Mouse (Mus musculus): ENCODE data around the gene Gnao1. TPM values are rescaled to one million over a fixed set of nuclear protein-coding genes. Genes with fewer than 3 reads are reported as not detected.

Gnao1 gene
- polyA plus RNA-seq, 1 experiment, result 37.5 TPM

- H3K27ac ChIP-seq (replicated peaks; ENCODE audit: low read depth, low read length), result no peak overlapping the region
- H3K4me3 ChIP-seq (ENCODE audit: insufficient read depth, low read depth, low read length), result peak overlapping the region; percentile 33; the same call in 1 of the 2 replicates
- peaks cover 5% of the 10 kb centered on the region for H3K4me1 ChIP-seq (ENCODE audit: control insufficient read depth, insufficient read depth, insufficient read length, low read length)
Measured at GRCm38 (mm10) chr8:94010101-94010705, 200.4 kb downstream of the Gnao1 start.

- H3K4me1 ChIP-seq (ENCODE audit: control insufficient read depth, insufficient read depth, insufficient read length, low read length), result peaks cover 5% of the 10 kb centered on the region
Measured at GRCm38 (mm10) chr8:94011076-94012012, 201.6 kb downstream of the Gnao1 start.

GRCm38 (mm10) chr8:94012013-94012951, 202.5 kb downstream of the Gnao1 start, which contains the start of gene Amfr:
Gene Amfr, minus strand, starts transcription at chr8:94012842.
- H3K4me3 ChIP-seq (ENCODE audit: insufficient read depth, low read depth, low read length), result peak within 1 kb of the TSS; percentile 99
- peak within 1 kb of the TSS; percentile 79 for H3K27ac ChIP-seq (replicated peaks; ENCODE audit: low read depth, low read length)
- peaks cover 5% of the 10 kb centered on the region for H3K4me1 ChIP-seq (ENCODE audit: control insufficient read depth, insufficient read depth, insufficient read length, low read length)

More at GRCm38 (mm10) chr8:94011076-94012012, 201.6 kb downstream of the Gnao1 start:
- H3K27ac ChIP-seq (replicated peaks; ENCODE audit: low read depth, low read length), result peak overlapping the region; percentile 46
- H3K4me3 ChIP-seq (ENCODE audit: insufficient read depth, low read depth, low read length), result peak overlapping the region; percentile 99

GRCm38 (mm10) chr8:94013026-94013612, 203.4 kb downstream of the Gnao1 start:
- Histone ChIP-seq H3K4me1 (ENCODE audit: control insufficient read depth, insufficient read depth, insufficient read length, low read length) (peaks cover 5% of the 10 kb centered on the region), H3K4me3 (ENCODE audit: insufficient read depth, low read depth, low read length) (peak overlapping the region; percentile 99), H3K27ac (replicated peaks; ENCODE audit: low read depth, low read length) (peak overlapping the region; percentile 23; the same call in 1 of the 2 replicates)

Other genes with a start within 250 kb of the Gnao1 start
- gene Amfr, start 202.9 kb downstream of the Gnao1 start, polyA plus RNA-seq (2012; ENCODE audit: insufficient read depth, insufficient read length, missing spikeins), result 45.8 and 66.8 TPM in 2 replicates
- 27.6 and 28.7 TPM in 2 replicates for gene Nudt21, start 227.1 kb downstream of the Gnao1 start, polyA plus RNA-seq (2012; ENCODE audit: insufficient read depth, insufficient read length, missing spikeins)
- 6.5 and 11.2 TPM in 2 replicates for gene Ogfod1, start 227.2 kb downstream of the Gnao1 start, polyA plus RNA-seq (2012; ENCODE audit: insufficient read depth, insufficient read length, missing spikeins)